Mouse (Mus musculus): ENCODE results near the gene Aifm3. TPM values are rescaled to one million over a fixed set of nuclear protein-coding genes. Genes with fewer than 3 reads are reported as not detected.
"Not testable (repeated sequence)": the region's sequence is repeated elsewhere in the genome, so short reads cannot be mapped to it uniquely, and the experiment has no call there.

Aifm3 gene
- polyA plus RNA-seq, 1 experiment from 2014 or later = 1.1 TPM

DNA sequence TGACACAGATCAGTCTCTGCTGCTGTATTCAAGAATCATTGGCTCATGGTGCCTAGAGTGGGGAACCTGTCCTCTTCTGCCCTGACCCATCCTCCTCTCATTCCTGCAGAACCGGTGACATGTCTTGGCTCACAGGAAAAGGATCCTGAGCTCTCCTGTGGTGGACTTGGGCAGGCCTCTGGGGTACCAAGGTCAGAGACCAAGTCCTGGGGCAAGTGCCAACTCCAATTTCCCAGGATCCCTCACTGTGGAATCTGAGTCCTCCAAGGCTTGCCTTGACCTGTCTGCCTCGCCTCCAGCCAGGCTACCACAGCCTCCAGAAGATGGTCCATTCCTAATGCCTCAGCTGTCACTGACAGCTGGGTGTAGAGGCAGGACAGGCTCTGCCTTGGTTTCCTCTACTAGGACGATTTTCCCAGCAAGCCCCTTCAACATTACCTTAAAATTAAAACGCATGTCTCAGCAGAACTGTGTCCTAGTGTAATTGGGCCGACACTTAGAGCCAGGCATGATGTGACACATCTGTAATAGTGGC lies 17.7 kb downstream of the Aifm3 start:
- ATAC-seq (ENCODE audit: insufficient number of reproducible peaks, insufficient read depth, low FRiP score, low TSS enrichment, low read depth) = no peak

GRCm38 (mm10) chr16:17508031-17508430 lies 18.6 kb downstream of the Aifm3 start:
- Histone ChIP-seq H3K4me1 (peaks cover 11% of the 10 kb centered on the region), H3K4me3 (peak overlapping the region; percentile 82), H3K4me2 (peak overlapping the region; percentile 83), H3K9ac (peak overlapping the region; percentile 88), H3K36me3 (peaks cover 22% of the 10 kb centered on the region), H3K27ac (peak overlapping the region; percentile 94)
- 30% methylated on average over 3 of the region's 3 CpGs for WGBS
- H3K27me3 ChIP-seq; H3K9me3 ChIP-seq; ATAC-seq (ENCODE audit: insufficient number of reproducible peaks, insufficient read depth, low FRiP score, low TSS enrichment, low read depth): not testable (repeated sequence)

More for the DNA sequence above, 17.7 kb downstream of the Aifm3 start:
- no peak overlapping the region for H3K4me2 ChIP-seq
- 81% methylated on average over 5 of the region's 5 CpGs for WGBS
- no peaks in the 10 kb centered on the region for H3K27me3 ChIP-seq
- H3K4me1 ChIP-seq = peaks cover 11% of the 10 kb centered on the region
- H3K9me3 ChIP-seq = no peaks in the 10 kb centered on the region
- H3K9ac ChIP-seq = no peak overlapping the region
- H3K27ac ChIP-seq = no peak overlapping the region
- H3K4me3 ChIP-seq = no peak overlapping the region
- H3K36me3 ChIP-seq = peaks cover 12% of the 10 kb centered on the region

GRCm38 (mm10) chr16:17508546-17509239 lies 19.3 kb downstream of the Aifm3 start, which contains the start of gene Lztr1:
Gene Lztr1, plus strand, starts transcription at chr16:17508688.
- under 1% methylated on average over 50 of the region's 50 CpGs for WGBS
- Histone ChIP-seq H3K36me3 (peaks cover 28% of the 10 kb centered on the region), H3K9me3 (no peaks in the 10 kb centered on the region), H3K9ac (peak within 1 kb of the TSS; percentile 88), H3K27me3 (no peaks in the 10 kb centered on the region), H3K4me3 (peak within 1 kb of the TSS; percentile 82), H3K27ac (peak within 1 kb of the TSS; percentile 94), H3K4me2 (peak within 1 kb of the TSS; percentile 83), H3K4me1 (peaks cover 11% of the 10 kb centered on the region)
- ATAC-seq (ENCODE audit: insufficient number of reproducible peaks, insufficient read depth, low FRiP score, low TSS enrichment, low read depth) = peak; percentile 91

GRCm38 (mm10) chr16:17509240-17509597 lies 19.8 kb downstream of the Aifm3 start:
- H3K36me3 ChIP-seq = peaks cover 34% of the 10 kb centered on the region
- WGBS = 8% methylated on average over 9 of the region's 9 CpGs
- H3K4me1 ChIP-seq = peaks cover 11% of the 10 kb centered on the region
- H3K9ac ChIP-seq = peak overlapping the region; percentile 88
- no peaks in the 10 kb centered on the region for H3K27me3 ChIP-seq
- no peak for ATAC-seq (ENCODE audit: insufficient number of reproducible peaks, insufficient read depth, low FRiP score, low TSS enrichment, low read depth)
- peak overlapping the region; percentile 83 for H3K4me2 ChIP-seq
- H3K9me3 ChIP-seq = no peaks in the 10 kb centered on the region
- H3K27ac ChIP-seq = peak overlapping the region; percentile 94
- peak overlapping the region; percentile 82 for H3K4me3 ChIP-seq

GRCm38 (mm10) chr16:17510143-17510542 lies 20.7 kb downstream of the Aifm3 start:
- Histone ChIP-seq H3K27ac (no peak overlapping the region), H3K27me3 (no peaks in the 10 kb centered on the region), H3K4me2 (peak overlapping the region; percentile 83), H3K4me3 (peak overlapping the region; percentile 82), H3K9me3 (no peaks in the 10 kb centered on the region), H3K4me1 (peaks cover 11% of the 10 kb centered on the region), H3K9ac (peak overlapping the region; percentile 88; the same call in 1 of the 2 replicates), H3K36me3 (peaks cover 43% of the 10 kb centered on the region)
- ATAC-seq (ENCODE audit: insufficient number of reproducible peaks, insufficient read depth, low FRiP score, low TSS enrichment, low read depth) = no peak
- WGBS = 97% methylated on average over 2 of the region's 2 CpGs

DNA sequence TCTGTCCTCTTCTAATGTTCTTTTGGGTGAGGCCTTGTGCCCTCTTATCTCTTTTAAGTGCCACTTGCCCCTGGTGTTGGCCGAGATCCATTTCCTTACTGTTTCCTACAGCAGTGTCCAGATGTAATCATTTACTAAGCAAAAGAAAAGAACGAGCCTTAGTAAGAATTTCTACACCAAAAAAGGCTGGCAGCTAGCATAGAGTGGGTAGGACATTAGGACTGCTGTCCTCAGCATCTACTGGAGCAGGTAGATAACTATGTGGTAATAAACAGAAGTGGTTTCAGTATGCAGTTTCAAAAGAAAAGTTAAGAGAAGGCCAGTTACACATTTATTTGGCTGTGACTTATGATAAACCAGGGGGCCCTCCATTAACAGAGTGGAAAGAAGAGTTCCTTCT lies 21.3 kb downstream of the Aifm3 start:
- Histone ChIP-seq H3K9ac (no peak overlapping the region), H3K36me3 (peaks cover 48% of the 10 kb centered on the region), H3K27me3 (no peaks in the 10 kb centered on the region), H3K4me1 (peaks cover 11% of the 10 kb centered on the region), H3K9me3 (no peaks in the 10 kb centered on the region), H3K27ac (no peak overlapping the region), H3K4me3 (no peak overlapping the region), H3K4me2 (no peak overlapping the region)
- ATAC-seq (ENCODE audit: insufficient number of reproducible peaks, insufficient read depth, low FRiP score, low TSS enrichment, low read depth) = no peak
- WGBS = 95% methylated on average over 2 of the region's 2 CpGs

- peak overlapping the region; percentile 37; the same call in 1 of the 2 replicates for H3K9ac ChIP-seq
- no peaks in the 10 kb centered on the region for H3K27me3 ChIP-seq
- WGBS = 91% methylated on average over 4 of the region's 4 CpGs
- H3K4me1 ChIP-seq = peaks cover 11% of the 10 kb centered on the region
- no peak overlapping the region for H3K4me2 ChIP-seq
- H3K27ac ChIP-seq = no peak overlapping the region
- ATAC-seq (ENCODE audit: insufficient number of reproducible peaks, insufficient read depth, low FRiP score, low TSS enrichment, low read depth) = no peak
- peaks cover 56% of the 10 kb centered on the region for H3K36me3 ChIP-seq
- H3K4me3 ChIP-seq = no peak overlapping the region
- H3K9me3 ChIP-seq = no peaks in the 10 kb centered on the region
Observed at GRCm38 (mm10) chr16:17511431-17511830, 22.0 kb downstream of the Aifm3 start.

DNA sequence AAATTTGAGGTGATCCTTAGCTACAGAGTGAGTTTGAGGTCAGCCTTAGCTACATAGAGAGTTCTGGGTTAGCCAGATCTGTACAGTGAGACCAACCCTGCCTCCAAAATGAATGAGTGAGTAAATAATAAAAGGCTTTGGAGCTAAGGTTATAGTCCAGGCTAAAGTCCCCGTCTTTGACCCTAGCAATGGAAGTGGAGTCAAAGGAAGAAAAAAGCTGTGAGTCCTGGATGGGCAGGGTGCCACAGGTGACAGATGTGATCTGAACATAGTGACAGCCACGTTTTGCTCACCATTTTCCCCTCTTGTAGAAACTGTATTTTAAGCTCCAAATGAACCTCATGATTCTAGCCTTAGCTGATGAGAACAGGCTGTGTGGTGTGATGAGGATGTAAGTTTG lies 29.5 kb downstream of the Aifm3 start:
- no peak for ATAC-seq (ENCODE audit: insufficient number of reproducible peaks, insufficient read depth, low FRiP score, low TSS enrichment, low read depth)
- peaks cover 98% of the 10 kb centered on the region for H3K36me3 ChIP-seq
- H3K4me1 ChIP-seq = no peaks in the 10 kb centered on the region
- WGBS = 87% methylated on average over 2 of the region's 2 CpGs
- H3K9ac ChIP-seq = no peak overlapping the region
- no peak overlapping the region for H3K4me2 ChIP-seq
- H3K4me3 ChIP-seq = no peak overlapping the region
- H3K27ac ChIP-seq = no peak overlapping the region
- no peaks in the 10 kb centered on the region for H3K27me3 ChIP-seq
- H3K9me3 ChIP-seq = no peaks in the 10 kb centered on the region

DNA sequence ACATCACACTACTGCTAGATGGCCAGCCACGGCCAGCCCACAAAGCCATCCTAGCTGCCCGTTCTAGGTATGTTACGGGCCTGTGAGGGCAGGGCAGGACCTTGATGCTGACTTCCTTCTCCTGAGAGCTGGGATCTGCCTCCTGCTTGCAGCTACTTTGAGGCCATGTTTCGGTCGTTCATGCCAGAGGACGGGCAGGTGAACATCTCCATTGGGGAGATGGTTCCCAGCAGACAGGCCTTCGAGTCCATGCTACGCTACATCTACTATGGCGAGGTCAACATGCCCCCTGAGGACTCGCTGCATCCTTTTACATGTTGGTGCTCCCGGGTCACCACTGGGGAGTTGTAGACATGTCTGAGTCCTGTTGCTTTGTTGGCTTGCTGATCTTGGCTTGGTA lies 34.7 kb downstream of the Aifm3 start:
- H3K4me3 ChIP-seq = no peak overlapping the region
- no peak overlapping the region for H3K4me2 ChIP-seq
- H3K36me3 ChIP-seq = peaks cover 97% of the 10 kb centered on the region
- H3K27me3 ChIP-seq = no peaks in the 10 kb centered on the region
- H3K9ac ChIP-seq = no peak overlapping the region
- no peak overlapping the region for H3K27ac ChIP-seq
- H3K4me1 ChIP-seq = no peaks in the 10 kb centered on the region
- ATAC-seq (ENCODE audit: insufficient number of reproducible peaks, insufficient read depth, low FRiP score, low TSS enrichment, low read depth) = no peak
- WGBS = 94% methylated on average over 11 of the region's 11 CpGs
- H3K9me3 ChIP-seq = no peaks in the 10 kb centered on the region

- H3K4me3 ChIP-seq = no peak overlapping the region
- H3K36me3 ChIP-seq = peaks cover 84% of the 10 kb centered on the region
- no peak overlapping the region for H3K27ac ChIP-seq
- no peak overlapping the region for H3K4me2 ChIP-seq
- no peaks in the 10 kb centered on the region for H3K9me3 ChIP-seq
- 85% methylated on average over 3 of the region's 3 CpGs for WGBS
- H3K27me3 ChIP-seq = no peaks in the 10 kb centered on the region
- peaks cover 8% of the 10 kb centered on the region for H3K4me1 ChIP-seq
- ATAC-seq (ENCODE audit: insufficient number of reproducible peaks, insufficient read depth, low FRiP score, low TSS enrichment, low read depth) = no peak
- no peak overlapping the region for H3K9ac ChIP-seq
Observed at GRCm38 (mm10) chr16:17525524-17525923, 36.1 kb downstream of the Aifm3 start.

DNA sequence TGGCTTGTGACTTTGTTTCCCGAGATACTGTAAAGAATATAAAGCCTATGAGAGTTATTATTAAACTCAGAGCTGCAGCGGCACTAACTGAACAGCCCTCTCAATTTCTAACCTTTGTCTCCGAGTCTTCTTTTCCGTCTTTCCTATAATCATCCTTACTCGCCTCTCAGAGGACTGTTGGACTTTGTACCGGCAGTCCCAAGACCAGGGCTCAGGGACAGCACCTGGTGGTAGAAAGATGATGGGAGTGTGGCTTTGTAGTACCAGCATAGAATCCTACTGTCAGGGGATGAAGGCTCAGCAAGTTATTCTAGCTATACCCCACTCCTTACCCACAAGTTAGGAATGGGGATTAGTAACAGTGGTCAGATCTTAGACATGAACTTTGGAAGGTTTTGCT lies 36.8 kb downstream of the Aifm3 start:
- H3K4me3 ChIP-seq = no peak overlapping the region
- H3K9me3 ChIP-seq = no peaks in the 10 kb centered on the region
- no peaks in the 10 kb centered on the region for H3K27me3 ChIP-seq
- H3K36me3 ChIP-seq = peaks cover 77% of the 10 kb centered on the region
- peaks cover 8% of the 10 kb centered on the region for H3K4me1 ChIP-seq
- WGBS = 89% methylated on average over 6 of the region's 6 CpGs
- no peak for ATAC-seq (ENCODE audit: insufficient number of reproducible peaks, insufficient read depth, low FRiP score, low TSS enrichment, low read depth)
- H3K4me2 ChIP-seq = no peak overlapping the region
- H3K9ac ChIP-seq = no peak overlapping the region
- H3K27ac ChIP-seq = no peak overlapping the region

DNA sequence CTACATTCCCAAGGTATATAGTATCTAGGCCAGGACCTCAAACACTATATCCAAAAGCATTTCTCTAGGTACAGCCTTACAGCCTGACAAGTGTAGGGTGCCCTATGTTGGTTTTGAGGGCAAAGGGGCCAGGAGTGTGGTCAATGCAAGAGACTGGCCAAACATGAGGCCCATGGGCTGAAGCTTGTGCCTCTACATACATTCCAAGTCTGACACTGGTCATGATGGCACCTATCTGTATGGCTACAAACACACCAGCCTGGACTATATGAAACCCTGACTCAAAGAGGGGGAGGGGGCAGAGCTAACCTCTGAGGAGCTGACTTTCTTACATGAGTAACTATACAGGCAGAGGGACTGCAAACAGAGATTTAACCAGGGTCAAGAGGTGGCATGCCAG lies 38.2 kb downstream of the Aifm3 start:
- Histone ChIP-seq H3K27me3 (no peaks in the 10 kb centered on the region), H3K36me3 (peaks cover 63% of the 10 kb centered on the region), H3K27ac (no peak overlapping the region), H3K4me2 (no peak overlapping the region), H3K4me1 (peaks cover 15% of the 10 kb centered on the region), H3K4me3 (no peak overlapping the region), H3K9ac (no peak overlapping the region), H3K9me3 (no peaks in the 10 kb centered on the region)
- no peak for ATAC-seq (ENCODE audit: insufficient number of reproducible peaks, insufficient read depth, low FRiP score, low TSS enrichment, low read depth)
